Mouse (Mus musculus): ENCODE measurements around the gene Cd151.

DNA sequence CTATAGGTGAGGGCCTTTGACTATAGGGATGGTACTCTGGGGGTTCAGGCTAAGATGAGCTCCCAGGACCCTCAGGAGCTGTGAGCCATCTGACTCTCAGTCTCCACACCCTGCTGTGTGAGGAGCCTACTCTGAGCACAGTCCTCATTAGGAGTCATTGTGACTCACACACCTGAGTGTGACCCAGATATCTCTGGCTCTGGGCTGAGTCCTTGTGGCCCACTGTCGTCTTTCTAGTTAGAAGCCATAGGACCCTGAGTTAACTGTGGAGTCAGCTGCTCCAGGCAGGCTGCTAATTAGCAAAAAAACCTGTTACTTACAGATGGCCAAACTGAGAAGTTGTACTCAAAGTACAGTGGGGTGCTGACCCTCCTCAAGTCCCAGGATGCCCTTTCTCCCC is 26.5 kb downstream of the Cd151 start:
- TF ChIP-seq CTCF (IDR thresholded peaks at IDR 0.05; ENCODE audit: borderline replicate concordance, extremely low read depth, insufficient read depth, insufficient read length) (no peak), POLR2A (IDR thresholded peaks at IDR 0.05; ENCODE audit: borderline replicate concordance, extremely low read depth, insufficient read depth, insufficient read length, poor library complexity, severe bottlenecking) (no peak)

Measured in brain, embryonic 14.5 days (tissue).